Mouse (Mus musculus) megakaryocyte progenitor cell, adult 5-6 weeks (primary cell): ENCODE results near the gene 1700034J05Rik. TPM values are rescaled to one million over a fixed set of nuclear protein-coding genes. Genes with fewer than 3 reads are reported as not detected.

ENCODE experiments used
- ATAC-seq: replicated peaks from 2 replicates; pipeline ENCODE4 v1.8.0; 2016; ENCODE audit warnings: mild to moderate bottlenecking, moderate TSS enrichment, inconsistent platforms; ENCODE audit not compliant: poor library complexity
- total RNA-seq, 2 experiments: library from RNA; stranded (forward) in 1 of 2; stranded (reverse) in 1 of 2; fragments of 157-497, 149-512 nt in 1 of 2; fragments of 200-1000 nt in 1 of 2; gene quantifications; 2 replicates each; pipeline versions ENCODE4 v1.2.3 to v1.2.4; 2015 to 2017

1700034J05Rik gene
- total RNA-seq, 2 experiments from 2014 or later: not detected

GRCm38 (mm10) chr6:146965139-146965772 is 11.0 kb upstream of the 1700034J05Rik start:
- ATAC-seq: no peak

- no peak for ATAC-seq
Measured at GRCm38 (mm10) chr6:146963396-146964150, 9.4 kb upstream of the 1700034J05Rik start.

GRCm38 (mm10) chr6:146961832-146962481 is 7.7 kb upstream of the 1700034J05Rik start:
- ATAC-seq: peak; percentile 72

DNA sequence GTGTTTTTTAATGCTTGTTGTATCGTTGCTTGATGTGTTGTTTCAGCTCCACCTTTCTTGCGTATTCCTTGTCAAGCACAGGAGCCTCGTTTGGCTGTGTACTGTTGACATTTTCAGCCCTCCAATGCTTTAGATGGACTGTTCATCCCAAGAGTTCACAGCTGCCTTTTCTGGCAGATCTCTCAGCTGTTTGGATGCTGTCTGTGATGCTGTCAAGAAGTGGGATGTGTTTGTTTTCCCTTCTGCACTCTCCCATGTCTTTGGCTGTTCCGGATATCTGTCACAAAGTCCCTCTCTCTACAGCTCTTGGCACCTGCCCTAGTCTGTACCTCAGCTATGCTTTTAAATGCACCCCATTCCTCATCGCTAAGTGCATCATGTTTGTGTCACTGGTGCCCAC is 6.7 kb upstream of the 1700034J05Rik start:
- no peak for ATAC-seq

DNA sequence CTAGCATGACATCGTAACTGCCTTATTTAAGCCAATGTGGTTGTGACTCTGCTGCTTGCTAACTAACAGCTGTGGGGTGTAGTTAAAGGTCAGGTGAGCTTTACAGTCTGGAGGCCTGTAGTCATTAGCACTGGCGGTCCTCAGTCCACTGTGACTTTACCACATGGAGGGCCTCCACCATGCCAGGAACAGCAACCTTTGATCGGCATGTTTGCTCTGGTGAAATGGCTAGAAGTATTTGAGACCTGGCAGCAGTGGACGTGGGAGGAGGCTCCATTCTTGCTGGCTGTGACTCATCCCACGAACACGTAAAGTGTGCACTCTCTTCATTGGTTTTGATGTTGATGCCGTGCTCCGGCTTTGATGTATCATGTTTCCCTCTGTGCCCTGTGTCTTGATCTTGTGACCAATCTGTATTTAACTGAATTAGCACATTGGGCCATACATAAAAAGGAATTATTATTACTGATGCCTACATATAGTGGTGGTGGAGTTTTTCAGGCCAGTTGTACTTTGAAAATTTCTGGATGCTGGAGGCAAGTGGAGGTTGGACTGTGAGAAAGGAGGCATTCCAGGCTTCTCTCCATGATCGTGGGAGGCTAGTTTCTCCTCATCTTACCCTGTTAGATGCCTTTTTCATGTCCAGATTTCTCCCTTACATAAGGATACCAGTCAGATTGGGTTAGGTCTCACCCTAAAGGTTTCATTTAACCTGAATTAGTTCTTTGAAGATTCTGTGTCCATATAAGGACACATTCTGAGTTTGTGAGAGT is 5.9 kb upstream of the 1700034J05Rik start:
- ATAC-seq: no peak

DNA sequence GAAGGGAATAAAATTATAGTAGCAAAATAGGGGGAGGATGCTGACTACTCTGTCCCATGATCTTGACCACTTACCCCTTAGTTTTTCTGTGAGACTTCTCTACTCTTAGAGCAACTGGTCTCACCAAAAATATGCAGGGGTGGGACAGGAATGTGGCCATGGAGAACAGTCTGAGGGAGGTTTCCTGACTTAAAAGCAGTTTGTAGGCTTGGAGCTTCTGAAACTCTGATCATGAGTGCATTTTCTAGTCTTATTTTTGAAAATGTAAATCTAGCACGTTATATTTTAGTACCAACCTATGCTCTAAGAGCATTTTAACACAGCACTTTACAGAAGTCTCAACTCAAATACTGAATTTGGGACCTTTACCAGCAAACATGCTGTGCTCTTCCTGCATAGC is 4.5 kb upstream of the 1700034J05Rik start:
- ATAC-seq: no peak

GRCm38 (mm10) chr6:146956961-146957360 is 2.7 kb upstream of the 1700034J05Rik start:
- no peak for ATAC-seq

- peak; percentile 96 for ATAC-seq
Measured at GRCm38 (mm10) chr6:146955896-146956295, 1.7 kb upstream of the 1700034J05Rik start.

DNA sequence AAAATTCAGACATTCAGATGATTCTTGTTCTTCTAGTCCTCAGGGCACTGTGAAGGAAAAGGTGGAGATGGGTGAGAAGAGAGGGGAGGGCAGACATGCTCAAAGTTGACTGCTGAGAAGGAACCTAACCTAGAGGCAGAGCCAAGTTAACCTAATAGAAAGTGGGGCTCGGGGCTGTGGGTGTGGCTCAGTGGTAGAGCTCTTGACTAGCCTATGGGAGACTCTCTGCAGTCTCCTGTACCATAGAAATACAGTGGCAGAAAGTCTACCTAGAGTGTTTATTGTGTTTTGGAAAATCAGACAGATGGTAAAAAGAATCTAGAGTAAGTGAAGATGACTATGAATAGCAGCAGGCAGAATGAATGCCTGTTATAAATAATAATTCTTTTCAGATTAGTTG is 1.3 kb upstream of the 1700034J05Rik start:
- peak; percentile 48; the same call in 1 of the 2 replicates for ATAC-seq

GRCm38 (mm10) chr6:146950454-146950832 is 3.8 kb downstream of the 1700034J05Rik start:
- no peak for ATAC-seq

GRCm38 (mm10) chr6:146949682-146950453 is 4.4 kb downstream of the 1700034J05Rik start:
- ATAC-seq: peak; percentile 41; the same call in 1 of the 2 replicates

GRCm38 (mm10) chr6:146947186-146947585 is 7.0 kb downstream of the 1700034J05Rik start:
- ATAC-seq: no peak

DNA sequence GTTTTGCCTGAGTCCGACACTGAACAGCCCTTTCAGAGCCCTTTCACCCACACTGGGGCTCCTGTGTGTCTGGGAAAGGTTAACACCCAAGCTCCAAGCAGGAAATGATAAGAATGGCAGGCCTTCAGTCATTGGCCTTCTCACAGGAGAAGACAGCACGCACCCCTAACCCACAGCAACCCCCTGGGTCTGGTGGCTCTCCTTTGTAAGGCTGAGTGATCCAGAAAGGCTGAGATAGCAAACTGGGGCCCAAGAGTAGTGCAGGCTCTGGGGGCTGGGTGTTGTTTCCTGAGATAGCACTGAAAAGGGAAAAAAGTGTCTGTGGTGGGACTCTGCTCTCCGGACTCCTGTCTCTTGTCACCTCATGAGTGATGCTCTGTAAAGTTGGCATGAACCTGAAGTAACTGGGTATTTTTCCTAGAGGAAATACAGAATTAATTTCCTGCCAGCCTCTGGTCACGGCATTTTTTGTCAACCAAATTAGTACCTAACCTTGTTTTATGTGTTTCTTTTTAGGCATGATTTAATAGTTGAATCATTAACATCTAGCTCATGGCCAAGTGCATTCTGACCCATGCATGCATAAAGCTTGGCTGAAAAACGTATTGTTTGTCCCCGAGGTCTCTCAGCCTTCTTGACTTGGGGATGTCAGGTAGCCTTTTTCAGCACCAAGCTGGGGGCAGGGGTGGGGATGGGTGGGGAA is 7.7 kb downstream of the 1700034J05Rik start:
- ATAC-seq: peak; percentile 40

DNA sequence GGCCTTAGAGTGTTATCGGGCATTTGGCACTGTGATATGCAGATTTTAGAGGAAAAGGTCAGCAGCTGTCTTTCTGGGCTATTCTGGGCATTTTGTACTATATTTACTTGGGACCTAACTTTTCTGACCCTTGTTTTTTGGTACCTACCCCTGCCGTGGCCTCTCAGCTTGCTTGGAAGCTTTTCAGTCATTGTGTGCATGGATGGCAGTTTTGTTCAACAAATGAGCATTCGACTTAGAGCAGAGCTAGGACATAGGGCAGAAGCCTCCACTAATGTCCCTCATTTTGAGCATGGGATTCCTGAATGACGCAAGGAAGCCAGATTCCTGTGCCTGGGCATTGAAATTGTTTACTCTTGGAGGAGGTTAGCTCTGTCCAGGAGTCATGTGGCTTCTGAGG is 9.4 kb downstream of the 1700034J05Rik start:
- no peak for ATAC-seq

GRCm38 (mm10) chr6:146944009-146944408 is 10.2 kb downstream of the 1700034J05Rik start:
- no peak for ATAC-seq

GRCm38 (mm10) chr6:146941505-146942275 is 12.5 kb downstream of the 1700034J05Rik start:
- ATAC-seq: no peak

DNA sequence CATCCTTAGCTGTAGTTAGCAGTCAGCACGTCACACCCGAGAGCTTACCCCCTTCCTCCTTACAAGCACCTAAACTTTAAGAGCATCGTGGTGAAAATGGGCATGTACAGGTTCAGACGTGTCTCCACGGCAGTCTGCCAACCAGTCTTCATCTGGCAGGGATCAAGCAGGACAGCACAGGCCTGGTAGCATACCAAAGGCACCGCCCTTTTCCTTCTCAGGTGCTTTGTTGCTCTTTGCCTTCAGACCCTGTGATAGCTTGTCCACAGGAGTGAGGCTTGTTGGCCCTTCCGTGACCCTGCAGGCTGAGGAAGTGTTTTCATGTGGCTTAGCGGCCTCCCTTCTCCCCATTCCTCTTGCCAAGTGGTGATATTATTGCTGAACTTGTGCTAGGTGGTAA is 15.2 kb downstream of the 1700034J05Rik start:
- ATAC-seq: no peak

DNA sequence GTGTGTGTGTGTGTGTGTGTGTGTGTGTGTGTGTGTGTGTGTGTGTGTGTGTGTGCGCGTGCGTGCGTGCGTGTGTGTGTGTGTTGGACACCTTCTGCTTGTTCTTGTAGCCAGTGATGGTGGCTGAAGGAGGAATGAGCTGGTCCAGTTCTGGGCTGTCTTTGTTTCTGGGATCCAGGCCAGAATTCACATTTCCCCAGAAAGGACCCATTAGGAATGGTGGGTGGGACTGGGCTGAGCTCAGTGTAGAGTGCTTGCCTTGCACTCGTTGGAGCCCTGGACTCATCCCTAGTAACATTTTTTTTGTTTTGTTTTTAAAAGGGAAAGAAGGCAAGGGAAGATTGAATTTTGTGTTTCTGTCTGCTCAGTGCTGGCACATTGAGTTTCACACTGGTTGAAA is 18.3 kb downstream of the 1700034J05Rik start:
- no peak for ATAC-seq

DNA sequence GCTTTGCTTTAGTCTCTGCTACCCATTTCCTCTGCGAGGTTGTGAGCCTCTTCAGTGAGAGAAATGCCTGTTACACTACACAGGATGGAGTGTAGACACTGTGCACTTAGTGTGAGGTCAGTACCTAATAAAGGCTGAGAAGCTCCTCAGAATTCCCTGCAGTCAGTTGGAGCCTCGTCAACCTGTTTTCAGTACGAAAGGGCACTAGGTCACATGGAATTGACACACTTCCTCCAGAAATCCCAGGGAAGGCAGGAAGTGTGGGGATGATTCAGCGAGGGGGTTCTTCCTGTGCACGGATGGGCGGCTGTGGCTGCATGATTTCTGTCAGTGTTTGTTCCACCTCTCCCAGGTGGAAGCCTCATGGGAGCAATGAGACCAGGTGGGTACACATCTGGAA is 21.1 kb downstream of the 1700034J05Rik start:
- ATAC-seq: no peak
